Mouse (Mus musculus): Measurements from ENCODE around the gene Fancc. TPM values are rescaled to one million over a fixed set of nuclear protein-coding genes. Genes with fewer than 3 reads are reported as not detected.

Fancc gene
- total and polyA plus RNA-seq, 2 experiments from 2014 or later, result 9.2 to 12.1 TPM

GRCm38 (mm10) chr13:63337239-63337960, 159.7 kb downstream of the Fancc start:
- H3K9ac ChIP-seq (replicated peaks; ENCODE audit: low read length, poor library complexity, severe bottlenecking), result no peak overlapping the region
- 44% methylated on average over 8 of the region's 8 CpGs for WGBS
- no peaks in the 10 kb centered on the region for H3K4me1 ChIP-seq (ENCODE audit: insufficient read depth, low read length)
- ATAC-seq (ENCODE audit: low FRiP score) (0 out of 2 replicates have a peak, but pooled peaks have one; percentile 29), DNase-seq (ENCODE audit: low spot score) (peak; percentile 21)
- no peak overlapping the region for H3K4me3 ChIP-seq (ENCODE audit: low read depth, low read length)
- no peaks in the 10 kb centered on the region for H3K27me3 ChIP-seq (ENCODE audit: insufficient read depth, low read length)
- H3K4me2 ChIP-seq (ENCODE audit: low read depth, low read length, poor library complexity, severe bottlenecking), result no peak overlapping the region
- H3K9me3 ChIP-seq (ENCODE audit: low read length), result no peaks in the 10 kb centered on the region
- H3K27ac ChIP-seq (ENCODE audit: low read depth, low read length), result no peak overlapping the region
- H3K36me3 ChIP-seq (ENCODE audit: insufficient read depth, low read length), result no peaks in the 10 kb centered on the region
- no peak for TF ChIP-seq CTCF (IDR thresholded peaks at IDR 0.05)

- H3K4me3 ChIP-seq (ENCODE audit: low read depth, low read length), result no peak overlapping the region
Measured at GRCm38 (mm10) chr13:63336335-63336734, 160.7 kb downstream of the Fancc start.

GRCm38 (mm10) chr13:63335421-63336134, 161.5 kb downstream of the Fancc start:
- no peaks in the 10 kb centered on the region for H3K27me3 ChIP-seq (ENCODE audit: insufficient read depth, low read length)
- peak; percentile 74 for TF ChIP-seq CTCF (IDR thresholded peaks at IDR 0.05)
- no peak overlapping the region for H3K27ac ChIP-seq (ENCODE audit: low read depth, low read length)
- H3K36me3 ChIP-seq (ENCODE audit: insufficient read depth, low read length), result no peaks in the 10 kb centered on the region
- 72% methylated on average over 4 of the region's 4 CpGs for WGBS
- H3K9ac ChIP-seq (replicated peaks; ENCODE audit: low read length, poor library complexity, severe bottlenecking), result no peak overlapping the region
- no peak overlapping the region for H3K4me2 ChIP-seq (ENCODE audit: low read depth, low read length, poor library complexity, severe bottlenecking)
- H3K9me3 ChIP-seq (ENCODE audit: low read length), result no peaks in the 10 kb centered on the region
- H3K4me1 ChIP-seq (ENCODE audit: insufficient read depth, low read length), result no peaks in the 10 kb centered on the region
- ATAC-seq (ENCODE audit: low FRiP score), result no peak
- no peak overlapping the region for H3K4me3 ChIP-seq (ENCODE audit: low read depth, low read length)
- DNase-seq (ENCODE audit: low spot score), result peak; percentile 59

More at GRCm38 (mm10) chr13:63336335-63336734, 160.7 kb downstream of the Fancc start:
- no peaks in the 10 kb centered on the region for H3K9me3 ChIP-seq (ENCODE audit: low read length)
- H3K27ac ChIP-seq (ENCODE audit: low read depth, low read length), result no peak overlapping the region
- no peaks in the 10 kb centered on the region for H3K36me3 ChIP-seq (ENCODE audit: insufficient read depth, low read length)
- no peak overlapping the region for H3K9ac ChIP-seq (replicated peaks; ENCODE audit: low read length, poor library complexity, severe bottlenecking)
- H3K4me2 ChIP-seq (ENCODE audit: low read depth, low read length, poor library complexity, severe bottlenecking), result no peak overlapping the region
- no peaks in the 10 kb centered on the region for H3K27me3 ChIP-seq (ENCODE audit: insufficient read depth, low read length)
- 42% methylated on average over 7 of the region's 7 CpGs for WGBS
- DNase-seq (ENCODE audit: low spot score), result peak; percentile 63
- no peaks in the 10 kb centered on the region for H3K4me1 ChIP-seq (ENCODE audit: insufficient read depth, low read length)
- no peak for TF ChIP-seq CTCF (IDR thresholded peaks at IDR 0.05)
- ATAC-seq (ENCODE audit: low FRiP score), result peak; percentile 51

GRCm38 (mm10) chr13:63332576-63333300, 164.3 kb downstream of the Fancc start:
- 44% methylated on average over 4 of the region's 4 CpGs for WGBS
- Histone ChIP-seq H3K27me3 (ENCODE audit: insufficient read depth, low read length) (no peaks in the 10 kb centered on the region), H3K27ac (ENCODE audit: low read depth, low read length) (no peak overlapping the region), H3K4me1 (ENCODE audit: insufficient read depth, low read length) (0 out of 2 replicates have a peak, but pooled peaks cover 3% of the 10 kb centered on the region), H3K4me3 (ENCODE audit: low read depth, low read length) (no peak overlapping the region), H3K9ac (replicated peaks; ENCODE audit: low read length, poor library complexity, severe bottlenecking) (no peak overlapping the region), H3K9me3 (ENCODE audit: low read length) (no peaks in the 10 kb centered on the region), H3K36me3 (ENCODE audit: insufficient read depth, low read length) (no peaks in the 10 kb centered on the region), H3K4me2 (ENCODE audit: low read depth, low read length, poor library complexity, severe bottlenecking) (no peak overlapping the region)
- peak; percentile 73 for DNase-seq (ENCODE audit: low spot score)
- no peak for ATAC-seq (ENCODE audit: low FRiP score)
- TF ChIP-seq CTCF (IDR thresholded peaks at IDR 0.05), result peak; percentile 99

- DNase-seq (ENCODE audit: low spot score) (peak; percentile 72), ATAC-seq (ENCODE audit: low FRiP score) (no peak)
- no peaks in the 10 kb centered on the region for H3K9me3 ChIP-seq (ENCODE audit: low read length)
- H3K27ac ChIP-seq (ENCODE audit: low read depth, low read length), result no peak overlapping the region
- WGBS, result 38% methylated on average over 4 of the region's 4 CpGs
- H3K27me3 ChIP-seq (ENCODE audit: insufficient read depth, low read length), result no peaks in the 10 kb centered on the region
- peak; percentile 89 for TF ChIP-seq CTCF (IDR thresholded peaks at IDR 0.05)
- no peak overlapping the region for H3K4me3 ChIP-seq (ENCODE audit: low read depth, low read length)
- H3K4me2 ChIP-seq (ENCODE audit: low read depth, low read length, poor library complexity, severe bottlenecking), result no peak overlapping the region
- 0 out of 2 replicates have a peak, but pooled peaks cover 3% of the 10 kb centered on the region for H3K4me1 ChIP-seq (ENCODE audit: insufficient read depth, low read length)
- H3K36me3 ChIP-seq (ENCODE audit: insufficient read depth, low read length), result no peaks in the 10 kb centered on the region
- H3K9ac ChIP-seq (replicated peaks; ENCODE audit: low read length, poor library complexity, severe bottlenecking), result no peak overlapping the region
Measured at GRCm38 (mm10) chr13:63331379-63331778, 165.7 kb downstream of the Fancc start.

All from midbrain, postnatal 0 days (tissue).